8 mouse cellular contexts compared by ENCODE assay signal in the genomic region with DNA sequence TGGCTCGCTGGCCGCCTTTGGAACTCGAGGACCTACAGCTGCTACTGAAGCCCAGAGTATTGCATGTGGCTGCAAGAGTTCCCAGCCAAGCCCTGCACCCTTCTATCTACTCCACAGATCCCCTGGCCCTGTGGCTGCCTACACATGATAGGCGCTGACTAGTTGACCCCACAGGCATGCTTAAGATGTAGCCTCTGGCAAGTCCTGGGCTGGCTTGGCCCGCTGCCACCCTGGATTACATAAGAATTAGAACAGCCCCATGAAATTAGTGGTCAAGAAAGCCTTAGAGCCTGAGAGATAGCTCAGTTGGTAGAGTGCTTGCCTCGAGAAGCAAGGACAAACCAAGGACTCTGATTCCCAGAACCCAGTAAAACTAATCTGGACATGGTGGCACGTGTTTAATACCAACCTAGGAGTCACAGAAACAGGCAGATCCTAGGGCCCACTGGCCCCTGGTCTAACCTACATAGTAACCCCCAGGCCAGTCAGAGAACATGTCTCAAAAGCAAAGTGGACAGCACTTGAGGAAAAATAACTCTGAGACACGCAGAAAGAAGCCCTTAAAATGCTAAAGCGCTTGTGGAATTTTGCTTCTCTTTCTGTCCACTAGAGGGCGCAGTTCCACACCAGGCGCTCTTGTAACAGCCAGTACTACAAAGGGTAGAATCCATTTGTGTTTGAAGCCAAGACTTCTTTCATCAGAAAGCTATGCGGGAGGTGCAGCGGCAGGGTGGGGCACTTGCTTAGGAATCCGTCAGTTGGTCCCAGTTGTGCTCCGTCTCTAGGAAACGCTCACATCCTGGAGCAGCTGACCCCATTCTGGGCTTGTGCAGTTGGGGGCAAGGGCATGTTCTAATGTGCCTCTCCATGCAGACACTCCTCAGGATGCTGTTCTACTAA. TPM values are rescaled to one million over a fixed set of nuclear protein-coding genes. Genes with fewer than 3 reads are reported as not detected.
A peak's percentile ranks its signal among the peaks of the same experiment; 100 is the strongest.
DNase-seq lines count a peak whose midpoint lies in the region; ATAC-seq and TF ChIP-seq lines count a peak whose summit lies in the region.

No protein-coding gene starts in this region.

- peaks cover 37% of the 10 kb centered on the region for H3K36me3 ChIP-seq in ES-E14 (ENCODE audit: control insufficient read depth, insufficient read depth, low read length, poor library complexity, severe bottlenecking)
- peaks cover 27% of the 10 kb centered on the region for H3K36me3 ChIP-seq in forebrain, embryonic 15.5 days
- peaks cover 23% of the 10 kb centered on the region for H3K36me3 ChIP-seq in neural tube, embryonic 14.5 days (ENCODE audit: control insufficient read depth, insufficient read depth, low read length)
- no peaks in the 10 kb centered on the region for H3K36me3 ChIP-seq in testis, adult 2 months (ENCODE audit: control insufficient read depth, insufficient read depth, low read length)

- no peaks in the 10 kb centered on the region for H3K9me3 ChIP-seq in ES-E14 (ENCODE audit: control insufficient read depth, insufficient read depth, low read depth, low read length)
- no peaks in the 10 kb centered on the region for H3K9me3 ChIP-seq in forebrain, embryonic 15.5 days
- no peaks in the 10 kb centered on the region for H3K9me3 ChIP-seq in neural tube, embryonic 14.5 days (ENCODE audit: control insufficient read depth, low read length)

- H3K4me2 ChIP-seq in forebrain, embryonic 15.5 days (replicated peaks) = peak overlapping the region; percentile 33
- peak overlapping the region; percentile 12; the same call in 1 of the 2 replicates for H3K4me2 ChIP-seq in neural tube, embryonic 14.5 days (ENCODE audit: low read depth, low read length)

- TF ChIP-seq POLR2A in testis, adult 2 months (IDR thresholded peaks at IDR 0.05; ENCODE audit: control insufficient read depth, low read depth, low read length) = no peak

- WGBS in forebrain, embryonic 15.5 days = 32% methylated on average over 16 of the region's 16 CpGs
- 26% methylated on average over 16 of the region's 16 CpGs for WGBS in large intestine, adult 2 months
- 33% methylated on average over 16 of the region's 16 CpGs for WGBS in neural tube, embryonic 14.5 days

- H3K4me1 ChIP-seq in ES-E14 (ENCODE audit: control insufficient read depth in 2 of 2, insufficient read depth in 2 of 2, low read length in 2 of 2, poor library complexity in 1 of 2) = peaks cover 5 to 28% of the 10 kb centered on the region in 2 experiments
- H3K4me1 ChIP-seq in forebrain, embryonic 15.5 days = peaks cover 29% of the 10 kb centered on the region
- peaks cover 24% of the 10 kb centered on the region for H3K4me1 ChIP-seq in neural tube, embryonic 14.5 days (ENCODE audit: control insufficient read depth, insufficient read depth, low read length)
- H3K4me1 ChIP-seq in testis, adult 2 months (ENCODE audit: control insufficient read depth, insufficient read depth, low read length) = peaks cover 31% of the 10 kb centered on the region

- peak overlapping the region; percentile 95 for H3K27ac ChIP-seq in ES-E14 (ENCODE audit: insufficient read depth, low read depth, low read length, poor library complexity, severe bottlenecking)
- peak overlapping the region; percentile 57 for H3K27ac ChIP-seq in forebrain, embryonic 15.5 days (replicated peaks)
- no peak overlapping the region; the same call in 1 of the 2 replicates for H3K27ac ChIP-seq in neural tube, embryonic 14.5 days (ENCODE audit: low read depth, low read length)
- peak overlapping the region; percentile 62 for H3K27ac ChIP-seq in testis, adult 2 months (ENCODE audit: control insufficient read depth, insufficient read depth, low read depth, low read length)

- peak; percentile 97 for DNase-seq in ES-E14 (ENCODE audit: low read depth, low spot score)
- DNase-seq in cerebellum, adult 11 months = peak; percentile 73
- peak; percentile 80 to 85 for DNase-seq in heart, postnatal 14 days
- peak; percentile 67 for DNase-seq in large intestine, adult 2 months (ENCODE audit: low read depth, low spot score)
- peak; percentile 92 to 95 for DNase-seq in lung, adult 18-20 months

- H3K9ac ChIP-seq in ES-E14 (ENCODE audit: insufficient read depth, low read depth, low read length, poor library complexity, severe bottlenecking) = peak overlapping the region; percentile 69
- H3K9ac ChIP-seq in forebrain, embryonic 15.5 days (replicated peaks) = no peak overlapping the region; the same call in 1 of the 2 replicates
- H3K9ac ChIP-seq in neural tube, embryonic 14.5 days (replicated peaks; ENCODE audit: low read depth, low read length) = no peak overlapping the region

- in situ Hi-C loops in ES-E14 (cut with MboI; ENCODE audit: low sequenced_read_pairs in 2 of 2, unreplicated experiment in 2 of 2) = no loop called here

- no peaks in the 10 kb centered on the region for H3K27me3 ChIP-seq in forebrain, embryonic 15.5 days
- H3K27me3 ChIP-seq in neural tube, embryonic 14.5 days (ENCODE audit: control insufficient read depth, insufficient read depth, low read length) = no peaks in the 10 kb centered on the region
- H3K27me3 ChIP-seq in testis, adult 2 months (ENCODE audit: control insufficient read depth, insufficient read depth, low read length) = no peaks in the 10 kb centered on the region

- peak; percentile 79 for ATAC-seq in forebrain, embryonic 15.5 days (replicated peaks)
- ATAC-seq in neural tube, embryonic 14.5 days (ENCODE audit: low read depth) = 0 out of 2 replicates have a peak, but pooled peaks have one; percentile 38

- TF ChIP-seq CTCF in testis, adult 2 months (IDR thresholded peaks at IDR 0.05; ENCODE audit: control insufficient read depth, insufficient read depth, insufficient replicate concordance, low read depth, low read length) = peak; percentile 23; the same call in 1 of the 2 replicates

- peak overlapping the region in 1 of 2 experiments; percentile 85; a peak in 1 of 4 replicates for H3K4me3 ChIP-seq in ES-E14 (ENCODE audit: insufficient read depth in 1 of 2, low read depth in 1 of 2, low read length in 2 of 2, poor library complexity in 1 of 2, severe bottlenecking in 1 of 2)
- H3K4me3 ChIP-seq in forebrain, embryonic 15.5 days = peak overlapping the region; percentile 14; the same call in 1 of the 2 replicates
- no peak overlapping the region for H3K4me3 ChIP-seq in neural tube, embryonic 14.5 days (ENCODE audit: low read depth, low read length)
- H3K4me3 ChIP-seq in testis, adult 2 months (ENCODE audit: control insufficient read depth, low read depth, low read length) = no peak overlapping the region

- intact Hi-C loops in heart, postnatal 14 days (cut with DNase I) = loop anchor here (2.0 kb wide), 2 partner anchors 35 to 51 kb away; no protein-coding TSS in a partner anchor

TF ChIP-seq in ES-E14, 5 proteins besides CTCF, POLR2A, EP300 and RAD21:
- TF ChIP-seq ZNF384 (IDR thresholded peaks at IDR 0.05; ENCODE audit: low read depth, low read length) (no peak), CHD2 (IDR thresholded peaks at IDR 0.05; ENCODE audit: low read depth, low read length) (0 out of 2 replicates have a peak, but pooled peaks have one; percentile 46), ZC3H11A (IDR thresholded peaks at IDR 0.05; ENCODE audit: borderline replicate concordance, low read depth, low read length) (0 out of 2 replicates have a peak, but pooled peaks have one; percentile 37), HCFC1 (IDR thresholded peaks at IDR 0.05; ENCODE audit: borderline replicate concordance, insufficient read depth, low read length) (0 out of 2 replicates have a peak, but pooled peaks have one; percentile 54)

RNA-seq across cellular contexts. Expression of a gene that starts 33.6 kb away (rescaled TPM):
- 36.7 and 43.6 TPM in 2 replicates for total RNA-seq in ES-E14 (2012; rRNA removed)
- polyA plus RNA-seq in forebrain, embryonic 15.5 days (2015; fragmentation: Nextera tagmentation; extraction: Ambion mirVana) = 69.4 and 76.8 TPM in 2 replicates
- 10 to 100 TPM; 89.1 to 92.0 TPM for total RNA-seq in heart, postnatal 14 days (2021)
- 29.6 and 42.0 TPM in 2 replicates for polyA plus RNA-seq in large intestine, adult 2 months (2012; rRNA removed)
- polyA plus RNA-seq in neural tube, embryonic 14.5 days (2014; fragmentation: Nextera tagmentation; extraction: Ambion mirVana) = 41.6 and 44.2 TPM in 2 replicates
- 133 and 153 TPM in 2 replicates for polyA plus RNA-seq in testis, adult 2 months (2012; rRNA removed)
